Mouse (Mus musculus) gastrocnemius, adult 2 months (tissue): ENCODE measurements around the gene Lrrc17. TPM values are rescaled to one million over a fixed set of nuclear protein-coding genes. Genes with fewer than 3 reads are reported as not detected.

ENCODE experiments used
- DNase-seq: peaks from one replicate; pipeline ENCODE4 v3.0.0; 2022
- H3K27ac ChIP-seq: fragments of 200-600 bp; 2 replicates; pipeline ENCODE4 v1.8.1; 2022; ENCODE audit warnings: mild to moderate bottlenecking
- H3K4me3 ChIP-seq: fragments of 200-600 bp; 2 replicates; pipeline ENCODE4 v1.8.1; 2022; ENCODE audit warnings: mild to moderate bottlenecking, moderate library complexity
- CTCF ChIP-seq: fragments of 200-600 bp; IDR thresholded peaks from 2 replicates; pipeline ENCODE4 v1.8.1; 2022; ENCODE audit warnings: antibody characterized with exemption, mild to moderate bottlenecking, moderate library complexity
- intact Hi-C: fragments of 180-260 bp; cut with DNase I; formaldehyde crosslinking; loops from one replicate; pipeline ENCODE4 v1.15.1; 2025
- total RNA-seq, 2 experiments: library from RNA; stranded (reverse); gene quantifications; 2 replicates each; pipeline ENCODE4 v1.2.3; 2021

Gene Lrrc17
- total RNA-seq, 2 experiments from 2014 or later = 1.0 to 1.8 TPM

DNA sequence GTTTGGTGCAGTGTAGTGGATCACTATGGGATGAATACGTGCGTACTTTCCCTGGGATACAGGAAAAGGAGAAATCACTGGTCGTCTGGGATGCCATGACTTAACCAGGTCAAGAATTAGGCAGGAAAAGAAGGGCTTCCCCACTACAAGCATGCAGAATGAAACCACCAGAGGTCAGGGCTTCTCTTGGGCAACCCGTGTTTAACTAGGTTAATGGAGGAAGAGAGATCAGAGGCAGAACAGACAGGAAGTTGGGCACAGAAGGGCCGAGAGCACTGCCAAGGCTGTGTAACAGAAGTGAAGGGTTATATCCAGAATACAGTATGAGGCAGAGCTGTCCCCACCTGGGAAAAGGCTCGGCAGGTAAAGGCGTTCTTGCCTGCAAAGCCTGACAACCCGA, 3.6 kb downstream of the Lrrc17 start:
- intact Hi-C loops = no loop called here
- TF ChIP-seq CTCF = no peak
- no peak for DNase-seq
- Histone ChIP-seq H3K4me3 (no peak overlapping the region), H3K27ac (no peak overlapping the region)

- intact Hi-C loops = no loop called here
These were observed 10.3 kb downstream of the Lrrc17 start for GRCm38 (mm10) chr5:21553685-21554084.

DNA sequence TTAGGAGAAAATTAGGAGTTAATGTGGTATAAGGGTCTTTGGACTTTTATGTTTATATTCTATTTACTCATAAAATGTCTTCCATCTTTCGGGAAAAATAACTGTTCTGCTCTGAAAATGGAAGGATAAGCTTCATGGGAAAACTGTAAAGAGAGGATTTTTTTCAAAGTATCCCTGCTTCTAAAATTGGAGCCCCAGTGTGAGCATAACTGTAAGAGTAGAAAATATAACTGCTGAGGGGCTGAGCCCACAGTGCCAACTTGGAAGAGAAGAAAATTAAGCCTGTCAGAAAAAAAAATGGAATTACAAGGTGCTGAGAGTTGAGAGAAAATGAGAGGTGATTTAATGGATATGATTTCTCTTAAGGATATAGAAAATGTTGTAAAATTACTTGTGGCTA, 11.4 kb downstream of the Lrrc17 start:
- no peak for DNase-seq
- Histone ChIP-seq H3K4me3 (no peak overlapping the region), H3K27ac (no peak overlapping the region)
- no peak for TF ChIP-seq CTCF
- intact Hi-C loops = no loop called here

More at GRCm38 (mm10) chr5:21553685-21554084, 10.3 kb downstream of the Lrrc17 start:
- TF ChIP-seq CTCF = no peak
- Histone ChIP-seq H3K27ac (no peak overlapping the region), H3K4me3 (no peak overlapping the region)
- no peak for DNase-seq

DNA sequence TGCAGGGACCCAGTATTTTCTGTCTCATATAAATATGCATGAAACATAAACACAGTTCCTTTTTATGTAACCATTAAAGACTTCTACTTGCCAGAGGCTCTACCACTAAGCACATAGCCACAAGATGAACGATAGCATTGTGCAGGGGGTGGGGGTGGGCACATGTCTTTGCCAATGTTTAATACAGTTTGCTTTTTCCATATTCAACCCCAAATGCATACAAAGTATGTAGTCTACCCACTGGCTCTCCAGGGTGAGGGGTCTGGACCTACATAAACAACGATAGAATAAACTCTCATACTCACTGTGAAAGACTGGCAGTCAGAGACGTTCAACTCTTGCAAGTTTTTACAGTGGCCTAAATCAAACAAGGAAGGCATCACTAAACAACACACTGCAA, 13.1 kb downstream of the Lrrc17 start:
- H3K4me3 ChIP-seq = no peak overlapping the region
- intact Hi-C loops = no loop called here
- no peak for DNase-seq

GRCm38 (mm10) chr5:21563936-21564335, 20.6 kb downstream of the Lrrc17 start:
- peak; percentile 51 for DNase-seq
- H3K27ac ChIP-seq = peak overlapping the region; percentile 74
- TF ChIP-seq CTCF = no peak
- intact Hi-C loops = loop anchor here (10.0 kb wide), 1 partner anchor 69 kb away; no protein-coding TSS in a partner anchor
- H3K4me3 ChIP-seq = no peak overlapping the region

More for the DNA sequence above, 13.1 kb downstream of the Lrrc17 start:
- H3K27ac ChIP-seq = no peak overlapping the region
- no peak for TF ChIP-seq CTCF

DNA sequence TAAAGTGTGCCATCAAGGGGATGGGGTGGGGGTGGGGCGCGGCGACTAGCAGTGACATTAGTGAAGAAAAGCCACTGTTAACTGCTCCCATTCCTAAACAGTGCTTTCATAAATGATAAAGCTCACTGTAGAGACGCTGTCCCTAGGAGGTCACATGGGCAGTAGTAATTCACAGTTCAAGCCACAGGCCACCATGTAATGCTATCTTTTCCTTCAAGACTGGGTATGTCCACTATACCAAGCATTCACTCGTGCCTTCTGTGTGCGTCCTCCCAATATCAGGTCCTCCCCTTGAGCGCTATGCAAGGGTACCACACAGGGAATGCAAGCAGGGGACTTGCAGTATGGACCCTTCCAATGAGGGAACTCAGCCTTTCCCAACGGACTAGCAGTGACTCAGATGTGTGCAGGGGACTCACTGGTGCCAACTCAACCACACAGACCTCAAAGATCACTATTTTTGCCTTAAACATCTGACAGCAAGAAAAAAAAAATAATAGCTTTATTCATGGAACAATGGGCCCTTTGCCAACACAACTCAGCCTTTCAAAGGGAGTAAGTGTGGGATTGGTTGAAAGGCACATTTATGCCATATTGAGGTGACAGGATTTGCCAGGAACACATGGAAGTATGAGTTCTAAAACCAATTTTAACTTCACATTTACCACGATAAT, 22.2 kb downstream of the Lrrc17 start:
- no peak for DNase-seq
- intact Hi-C loops = loop anchor here (10.0 kb wide), 1 partner anchor 71 kb away; no protein-coding TSS in a partner anchor
- Histone ChIP-seq H3K27ac (no peak overlapping the region), H3K4me3 (no peak overlapping the region)
- TF ChIP-seq CTCF = no peak

DNA sequence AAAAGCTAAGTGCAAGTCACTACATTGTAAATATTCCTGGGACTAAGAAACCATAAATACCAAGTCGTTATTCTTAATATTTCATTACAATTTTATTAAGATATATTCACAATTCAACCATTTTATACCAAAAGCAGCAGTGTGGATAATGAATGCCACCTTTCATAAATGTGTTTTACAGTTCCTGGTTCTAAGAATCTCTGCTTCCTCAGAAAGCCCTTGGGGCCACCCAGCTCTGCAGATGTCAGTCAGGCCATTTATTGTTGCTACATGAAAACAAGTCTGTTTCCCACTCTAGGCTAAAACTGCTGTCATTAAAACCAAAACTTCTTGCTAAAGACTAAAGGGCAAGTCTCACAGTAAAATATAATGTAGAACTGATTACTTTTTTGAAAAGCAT, 24.4 kb downstream of the Lrrc17 start:
- TF ChIP-seq CTCF = no peak
- H3K27ac ChIP-seq = no peak overlapping the region
- intact Hi-C loops = loop anchor here (10.0 kb wide), 1 partner anchor 73 kb away; no protein-coding TSS in a partner anchor
- DNase-seq = no peak
- no peak overlapping the region for H3K4me3 ChIP-seq

DNA sequence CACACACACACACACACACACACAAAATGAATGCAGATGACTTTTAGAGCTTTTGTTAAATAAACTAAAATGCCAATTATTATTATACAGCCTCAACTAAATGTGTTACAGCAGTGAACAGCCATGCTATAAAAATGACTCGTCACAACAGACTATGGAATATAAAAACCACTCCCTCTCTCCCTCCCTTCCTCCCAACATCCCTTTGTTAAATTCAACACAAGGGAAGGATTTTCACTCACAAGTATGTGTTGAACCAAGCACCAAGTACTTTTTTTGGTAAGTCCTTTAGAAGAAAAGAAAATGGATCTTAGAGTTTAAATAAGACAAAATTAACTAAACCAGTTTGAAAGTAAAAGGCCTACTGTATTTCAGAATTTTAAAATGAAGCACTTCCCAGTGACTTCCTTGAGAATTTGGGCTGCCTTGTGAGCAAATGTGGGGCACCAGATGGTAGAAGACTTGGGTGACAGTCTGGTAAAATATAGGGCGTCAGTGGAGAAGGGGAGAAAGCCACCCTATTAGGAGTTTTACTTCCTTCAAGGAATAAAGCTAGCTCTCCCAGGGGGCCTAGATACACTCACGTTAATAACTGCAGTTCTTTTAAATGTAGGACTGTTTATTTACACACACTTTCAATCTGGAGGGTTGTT, 29.5 kb downstream of the Lrrc17 start:
- TF ChIP-seq CTCF = no peak
- no peak overlapping the region for H3K4me3 ChIP-seq
- intact Hi-C loops = no loop called here

GRCm38 (mm10) chr5:21574386-21575209, 31.2 kb downstream of the Lrrc17 start:
- no peak overlapping the region for H3K4me3 ChIP-seq
- no peak for DNase-seq
- no peak overlapping the region for H3K27ac ChIP-seq
- TF ChIP-seq CTCF = no peak
- intact Hi-C loops = no loop called here

More for the DNA sequence above, 29.5 kb downstream of the Lrrc17 start:
- no peak for DNase-seq
- no peak overlapping the region for H3K27ac ChIP-seq

GRCm38 (mm10) chr5:21575210-21575550, 31.8 kb downstream of the Lrrc17 start:
- no peak for TF ChIP-seq CTCF
- DNase-seq = no peak
- intact Hi-C loops = no loop called here
- Histone ChIP-seq H3K4me3 (no peak overlapping the region), H3K27ac (no peak overlapping the region)

GRCm38 (mm10) chr5:21578136-21578535, 34.8 kb downstream of the Lrrc17 start:
- H3K4me3 ChIP-seq = no peak overlapping the region
- no peak overlapping the region for H3K27ac ChIP-seq
- intact Hi-C loops = no loop called here
- no peak for TF ChIP-seq CTCF
- no peak for DNase-seq

GRCm38 (mm10) chr5:21586763-21587162, 43.4 kb downstream of the Lrrc17 start:
- intact Hi-C loops = loop anchor here (1.0 to 2.0 kb wide), 3 partner anchors 152 to 322 kb away; no protein-coding TSS in a partner anchor
- H3K4me3 ChIP-seq = no peak overlapping the region
- DNase-seq = peak; percentile 63
- H3K27ac ChIP-seq = no peak overlapping the region
- TF ChIP-seq CTCF = peak; percentile 83

- Histone ChIP-seq H3K27ac (no peak overlapping the region), H3K4me3 (no peak overlapping the region)
- DNase-seq = no peak
- TF ChIP-seq CTCF = no peak
- intact Hi-C loops = loop anchor here (1.0 to 2.0 kb wide), 3 partner anchors 153 to 323 kb away; no protein-coding TSS in a partner anchor
These were observed 44.3 kb downstream of the Lrrc17 start for GRCm38 (mm10) chr5:21587683-21588082.
